Comparison of ENCODE assay signal across 20 mouse cellular contexts in the genomic region with DNA sequence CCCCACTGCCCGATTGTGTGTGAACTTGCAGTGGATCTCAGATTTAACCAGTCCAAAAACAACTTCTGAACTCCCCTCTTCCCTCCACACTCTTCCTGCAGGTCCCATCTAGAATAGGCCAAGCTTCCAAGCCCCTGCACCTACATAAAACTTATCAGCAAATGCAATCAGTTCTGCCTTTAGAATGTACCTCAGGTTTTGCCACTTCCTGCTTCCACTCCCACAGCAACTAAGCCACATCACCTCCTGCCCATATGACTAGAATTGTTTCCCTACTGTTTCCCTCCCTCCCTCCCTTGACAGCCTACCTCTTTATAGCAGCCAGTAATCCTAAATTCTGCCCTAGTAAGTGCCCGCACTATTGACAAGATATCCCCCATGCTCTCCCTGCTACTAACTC.
DNase-seq lines count a peak whose midpoint lies in the region; ATAC-seq and TF ChIP-seq lines count a peak whose summit lies in the region.
"Had no signal": no experiment of that assay in that cellular context is flagged by ENCODE, and none has a peak within 500 bp of the region (broad histone marks: within the 10 kb centered on the region; RNA-seq: fewer than 3 reads in every experiment).

No protein-coding gene starts in this region.

- TF ChIP-seq CTCF in small intestine, adult 2 months (IDR thresholded peaks at IDR 0.05; ENCODE audit: extremely low read depth, insufficient read length, insufficient replicate concordance, low read depth, low read length): no peak

- TF ChIP-seq POLR2A in small intestine, adult 2 months (IDR thresholded peaks at IDR 0.05; ENCODE audit: low read depth, low read length): no peak

- ATAC-seq in midbrain, embryonic 11.5 days (ENCODE audit: low FRiP score): no peak
- ATAC-seq in midbrain, embryonic 15.5 days (replicated peaks): no peak
- peak; percentile 14; the same call in 1 of the 2 replicates for ATAC-seq in intestine, embryonic 15.5 days
- ATAC-seq: forebrain, embryonic 15.5 days had no signal

- H3K9ac ChIP-seq in midbrain, embryonic 11.5 days (ENCODE audit: low read length): no peak overlapping the region
- no peak overlapping the region for H3K9ac ChIP-seq in midbrain, embryonic 15.5 days
- no peak overlapping the region for H3K9ac ChIP-seq in intestine, embryonic 15.5 days
- H3K9ac ChIP-seq: embryonic facial prominence, embryonic 12.5 days; forebrain, embryonic 15.5 days; heart, embryonic 12.5 days; hindbrain, embryonic 15.5 days had no signal

- peak; percentile 39 for DNase-seq in midbrain, embryonic 11.5 days (ENCODE audit: low spot score, missing footprints)
- no peak for DNase-seq in heart, adult 18-20 months
- no peak for DNase-seq in kidney, postnatal 36 days
- DNase-seq in cerebellum, adult 11 months: no peak
- DNase-seq: adrenal gland, adult 8-10 months; adrenal gland, postnatal 36 days; B cell, adult 2 months; cerebellum, adult 11-12 months; cerebellum, adult 9-10 months; cerebellum, postnatal 25 days; gastrocnemius, postnatal 36 days; heart, adult 2 months; heart, postnatal 36 days had no signal

- H3K4me2 ChIP-seq in midbrain, embryonic 11.5 days: no peak overlapping the region
- no peak overlapping the region for H3K4me2 ChIP-seq in midbrain, embryonic 15.5 days
- no peak overlapping the region for H3K4me2 ChIP-seq in intestine, embryonic 15.5 days (replicated peaks)
- H3K4me2 ChIP-seq: embryonic facial prominence, embryonic 12.5 days; forebrain, embryonic 15.5 days; heart, embryonic 12.5 days; hindbrain, embryonic 15.5 days had no signal

- H3K9me3 ChIP-seq in midbrain, embryonic 11.5 days (ENCODE audit: control insufficient read depth, low read length): no peaks in the 10 kb centered on the region
- no peaks in the 10 kb centered on the region for H3K9me3 ChIP-seq in midbrain, embryonic 15.5 days
- no peaks in the 10 kb centered on the region for H3K9me3 ChIP-seq in intestine, embryonic 15.5 days
- H3K9me3 ChIP-seq: embryonic facial prominence, embryonic 12.5 days; forebrain, embryonic 15.5 days; heart, embryonic 12.5 days; hindbrain, embryonic 15.5 days had no signal

- H3K27ac ChIP-seq in midbrain, embryonic 11.5 days (ENCODE audit: low read depth, low read length): no peak overlapping the region
- no peak overlapping the region for H3K27ac ChIP-seq in midbrain, embryonic 15.5 days
- no peak overlapping the region for H3K27ac ChIP-seq in intestine, embryonic 15.5 days
- peak overlapping the region; percentile 76 for H3K27ac ChIP-seq in small intestine, adult 2 months (ENCODE audit: insufficient read depth, low read depth, low read length)
- H3K27ac ChIP-seq: embryonic facial prominence, embryonic 12.5 days; forebrain, embryonic 15.5 days; heart, adult 2 months; hindbrain, embryonic 15.5 days had no signal

- no peaks in the 10 kb centered on the region for H3K4me1 ChIP-seq in midbrain, embryonic 11.5 days (ENCODE audit: control insufficient read depth, insufficient read depth, low read length)
- H3K4me1 ChIP-seq in midbrain, embryonic 15.5 days: no peaks in the 10 kb centered on the region
- H3K4me1 ChIP-seq in intestine, embryonic 15.5 days (replicated peaks): peaks cover 8% of the 10 kb centered on the region
- H3K4me1 ChIP-seq in small intestine, adult 2 months (ENCODE audit: control insufficient read depth, insufficient read depth, insufficient read length, low read length): peaks cover 18% of the 10 kb centered on the region
- H3K4me1 ChIP-seq: embryonic facial prominence, embryonic 12.5 days; forebrain, embryonic 15.5 days; heart, embryonic 12.5 days; hindbrain, embryonic 15.5 days had no signal

- no peaks in the 10 kb centered on the region for H3K36me3 ChIP-seq in midbrain, embryonic 11.5 days (ENCODE audit: control insufficient read depth, insufficient read depth, low read length)
- H3K36me3 ChIP-seq in midbrain, embryonic 15.5 days (replicated peaks): no peaks in the 10 kb centered on the region
- no peaks in the 10 kb centered on the region for H3K36me3 ChIP-seq in intestine, embryonic 15.5 days
- peaks cover 22% of the 10 kb centered on the region for H3K36me3 ChIP-seq in small intestine, adult 2 months (ENCODE audit: control insufficient read depth, insufficient read depth, low read length)
- H3K36me3 ChIP-seq: embryonic facial prominence, embryonic 12.5 days; forebrain, embryonic 15.5 days; heart, embryonic 12.5 days; hindbrain, embryonic 15.5 days had no signal

- 87% methylated on average over 2 of the region's 2 CpGs for WGBS in midbrain, embryonic 11.5 days
- 82% methylated on average over 2 of the region's 2 CpGs for WGBS in midbrain, embryonic 15.5 days
- WGBS in intestine, embryonic 15.5 days: 86% methylated on average over 2 of the region's 2 CpGs
- 78% methylated on average over 2 of the region's 2 CpGs for WGBS in small intestine, adult 2 months

- H3K4me3 ChIP-seq in midbrain, embryonic 11.5 days (ENCODE audit: low read depth, low read length): no peak overlapping the region
- H3K4me3 ChIP-seq in midbrain, embryonic 15.5 days: no peak overlapping the region
- no peak overlapping the region for H3K4me3 ChIP-seq in intestine, embryonic 15.5 days (replicated peaks)
- H3K4me3 ChIP-seq in small intestine, adult 2 months (ENCODE audit: low read depth, low read length): no peak overlapping the region
- H3K4me3 ChIP-seq: embryonic facial prominence, embryonic 12.5 days; forebrain, embryonic 15.5 days; heart, adult 2 months; heart, embryonic 12.5 days; hindbrain, embryonic 15.5 days had no signal

- H3K27me3 ChIP-seq in midbrain, embryonic 11.5 days (ENCODE audit: control insufficient read depth, insufficient read depth, low read length): no peaks in the 10 kb centered on the region
- H3K27me3 ChIP-seq in midbrain, embryonic 15.5 days (replicated peaks): no peaks in the 10 kb centered on the region
- H3K27me3 ChIP-seq in intestine, embryonic 15.5 days (replicated peaks): no peaks in the 10 kb centered on the region
- no peaks in the 10 kb centered on the region for H3K27me3 ChIP-seq in small intestine, adult 2 months (ENCODE audit: control insufficient read depth, insufficient read depth, low read length)
- H3K27me3 ChIP-seq: embryonic facial prominence, embryonic 12.5 days; forebrain, embryonic 15.5 days; heart, embryonic 12.5 days; hindbrain, embryonic 15.5 days had no signal
